Comparison of ENCODE assay signal across 8 mouse cellular contexts in genomic region chr15:99332921-99333675, GRCm38 (mm10). TPM values are rescaled to one million over a fixed set of nuclear protein-coding genes. Genes with fewer than 3 reads are reported as not detected.
A peak's percentile ranks its signal among the peaks of the same experiment; 100 is the strongest.
DNase-seq lines count a peak whose midpoint lies in the region; ATAC-seq and TF ChIP-seq lines count a peak whose summit lies in the region.

No protein-coding gene starts in this region.

- H3K27me3 ChIP-seq in liver, adult 2 months (ENCODE audit: control insufficient read depth, insufficient read depth, low read length): no peaks in the 10 kb centered on the region

- intact Hi-C loops in gastrocnemius, postnatal 36 days (cut with DNase I): no loop called here

- peak; percentile 44 to 47 for DNase-seq in cerebellum, postnatal 10 days
- peak; percentile 11 for DNase-seq in c-Kit-positive CD71-positive TER-119-positive erythroid progenitor cells, embryonic 14.5 days (ENCODE audit: low spot score)
- DNase-seq in gastrocnemius, postnatal 36 days: peak; percentile 65 to 77
- DNase-seq in liver, adult 2 months (ENCODE audit: extremely low read depth, low read depth, low spot score): peak; percentile 59
- DNase-seq in thymus, postnatal 0 days (ENCODE audit: low spot score): peak; percentile 93

- H3K27ac ChIP-seq in liver, adult 2 months (replicated peaks; ENCODE audit: insufficient read depth, low read depth, low read length): peak overlapping the region; percentile 70

- 33% methylated on average over 9 of the region's 9 CpGs for WGBS in liver, adult 2 months

- no peaks in the 10 kb centered on the region for H3K79me2 ChIP-seq in liver, adult 2 months (ENCODE audit: control insufficient read depth, insufficient read depth, low read length)

- no peak for TF ChIP-seq CTCF in liver, adult 2 months (IDR thresholded peaks at IDR 0.05; ENCODE audit: low read depth, low read length)

- peaks cover 11% of the 10 kb centered on the region; the same call in 1 of the 2 replicates for H3K4me1 ChIP-seq in liver, adult 2 months (ENCODE audit: control insufficient read depth, insufficient read depth, low read length)

- H3K9ac ChIP-seq in liver, adult 2 months (ENCODE audit: low read depth, low read length): no peak overlapping the region

- no peak overlapping the region for H3K4me3 ChIP-seq in liver, adult 2 months (ENCODE audit: insufficient read depth, low read depth, low read length)

- no peaks in the 10 kb centered on the region for H3K36me3 ChIP-seq in liver, adult 2 months (ENCODE audit: control insufficient read depth, insufficient read depth, low read length)

- no peak for ATAC-seq in cerebellum, adult (ENCODE audit: insufficient number of reproducible peaks, low FRiP score, low TSS enrichment)
- ATAC-seq in inflammation-experienced regulatory T-cells, adult 6 months: peak; percentile 96
- peak; percentile 92 for ATAC-seq in monocyte, adult 5-6 weeks (replicated peaks; ENCODE audit: insufficient number of reproducible peaks, low FRiP score, low TSS enrichment, poor library complexity, severe bottlenecking)

- no peak for TF ChIP-seq POLR2A in liver, adult 2 months (IDR thresholded peaks at IDR 0.05; ENCODE audit: extremely low read depth, insufficient read depth, low read length)

RNA-seq across cellular contexts. Expression of gene Fmnl3, which starts 37.2 kb away (rescaled TPM):
- 1 to 10 TPM; 6.6 to 7.0 TPM for total RNA-seq in gastrocnemius, postnatal 36 days (2021)
- 10 to 100 TPM in 1 of 3 experiments, 1 to 10 TPM in 2; 5.5 to 13.4 (median 9.2) TPM for polyA plus RNA-seq in inflammation-experienced regulatory T-cells, adult 6 months (2017; shearing (Covaris generic))
- 1.3 and 2.5 TPM in 2 replicates for total RNA-seq in liver, adult 2 months (2014; rRNA removed)
- 1.7 and 2.2 TPM in 2 replicates for polyA plus RNA-seq in liver, adult 2 months (2012; rRNA removed)
- 29.5 to 41.3 TPM (median 31.6 TPM) in 3 replicates for total RNA-seq in monocyte, adult 5-6 weeks (2017)
- 21.2 and 22.3 TPM in 2 replicates for polyA plus RNA-seq in thymus, postnatal 0 days (2015; fragmentation: Nextera tagmentation; extraction: Ambion mirVana)

RNA-seq across cellular contexts. Expression of gene Fam186b, which starts 37.4 kb away (rescaled TPM):
- total RNA-seq in gastrocnemius, postnatal 36 days (2021): not detected
- under 1 TPM in 2 of 3 experiments, not detected in 1; 0.29 to 0.48 TPM for polyA plus RNA-seq in inflammation-experienced regulatory T-cells, adult 6 months (2017; shearing (Covaris generic))
- under 0.01 TPM in 1 of 2 replicates, not detected in the other for total RNA-seq in liver, adult 2 months (2014; rRNA removed)
- 0.02 TPM in 1 of 2 replicates, not detected in the other for polyA plus RNA-seq in liver, adult 2 months (2012; rRNA removed)
- total RNA-seq in monocyte, adult 5-6 weeks (2017): not detected in 3 replicates
- 0.05 and 0.08 TPM in 2 replicates for polyA plus RNA-seq in thymus, postnatal 0 days (2015; fragmentation: Nextera tagmentation; extraction: Ambion mirVana)

RNA-seq across cellular contexts. Expression of gene Prpf40b, which starts 38.2 kb away (rescaled TPM):
- total RNA-seq in gastrocnemius, postnatal 36 days (2021): 10 to 100 TPM; 21.0 to 23.0 TPM
- polyA plus RNA-seq in inflammation-experienced regulatory T-cells, adult 6 months (2017; shearing (Covaris generic)): 10 to 100 TPM in 2 of 3 experiments, 1 to 10 TPM in 1; 1.6 to 14.9 (median 10.3) TPM
- 7.9 and 8.6 TPM in 2 replicates for total RNA-seq in liver, adult 2 months (2014; rRNA removed)
- polyA plus RNA-seq in liver, adult 2 months (2012; rRNA removed): 15.8 and 27.9 TPM in 2 replicates
- 0.57 to 7.6 TPM (median 1.7 TPM) in 3 replicates for total RNA-seq in monocyte, adult 5-6 weeks (2017)
- polyA plus RNA-seq in thymus, postnatal 0 days (2015; fragmentation: Nextera tagmentation; extraction: Ambion mirVana): 13.0 and 14.0 TPM in 2 replicates

RNA-seq across cellular contexts. Expression of gene Tmbim6, which starts 59.6 kb away (rescaled TPM):
- 100 to 1,000 TPM; 165 to 172 TPM for total RNA-seq in gastrocnemius, postnatal 36 days (2021)
- 1,000 to 10,000 TPM; 1,026 to 1,183 (median 1,027) TPM for polyA plus RNA-seq in inflammation-experienced regulatory T-cells, adult 6 months (2017; shearing (Covaris generic))
- 699 and 816 TPM in 2 replicates for total RNA-seq in liver, adult 2 months (2014; rRNA removed)
- polyA plus RNA-seq in liver, adult 2 months (2012; rRNA removed): 2,160 and 2,362 TPM in 2 replicates
- total RNA-seq in monocyte, adult 5-6 weeks (2017): 340 to 400 TPM (median 366 TPM) in 3 replicates
- polyA plus RNA-seq in thymus, postnatal 0 days (2015; fragmentation: Nextera tagmentation; extraction: Ambion mirVana): 398 and 433 TPM in 2 replicates

Comparison
In these comparisons a context has a peak if more than half of its experiments do, and no peak if none do; other contexts are left out.
1. DNase-seq: peak in every context shown above with its lines; median percentile 93 in thymus, postnatal 0 days; 71 in gastrocnemius, postnatal 36 days; 59 in liver, adult 2 months; 46 in cerebellum, postnatal 10 days; 11 in c-Kit-positive CD71-positive TER-119-positive erythroid progenitor cells, embryonic 14.5 days.